Mouse (Mus musculus): Measurements from ENCODE around the gene Arhgap35. TPM values are rescaled to one million over a fixed set of nuclear protein-coding genes. Genes with fewer than 3 reads are reported as not detected.

Arhgap35 gene
- 18.4 to 22.2 TPM (median 21.3 TPM) in 4 replicates for total RNA-seq (2023; ENCODE audit: inconsistent age)

DNA sequence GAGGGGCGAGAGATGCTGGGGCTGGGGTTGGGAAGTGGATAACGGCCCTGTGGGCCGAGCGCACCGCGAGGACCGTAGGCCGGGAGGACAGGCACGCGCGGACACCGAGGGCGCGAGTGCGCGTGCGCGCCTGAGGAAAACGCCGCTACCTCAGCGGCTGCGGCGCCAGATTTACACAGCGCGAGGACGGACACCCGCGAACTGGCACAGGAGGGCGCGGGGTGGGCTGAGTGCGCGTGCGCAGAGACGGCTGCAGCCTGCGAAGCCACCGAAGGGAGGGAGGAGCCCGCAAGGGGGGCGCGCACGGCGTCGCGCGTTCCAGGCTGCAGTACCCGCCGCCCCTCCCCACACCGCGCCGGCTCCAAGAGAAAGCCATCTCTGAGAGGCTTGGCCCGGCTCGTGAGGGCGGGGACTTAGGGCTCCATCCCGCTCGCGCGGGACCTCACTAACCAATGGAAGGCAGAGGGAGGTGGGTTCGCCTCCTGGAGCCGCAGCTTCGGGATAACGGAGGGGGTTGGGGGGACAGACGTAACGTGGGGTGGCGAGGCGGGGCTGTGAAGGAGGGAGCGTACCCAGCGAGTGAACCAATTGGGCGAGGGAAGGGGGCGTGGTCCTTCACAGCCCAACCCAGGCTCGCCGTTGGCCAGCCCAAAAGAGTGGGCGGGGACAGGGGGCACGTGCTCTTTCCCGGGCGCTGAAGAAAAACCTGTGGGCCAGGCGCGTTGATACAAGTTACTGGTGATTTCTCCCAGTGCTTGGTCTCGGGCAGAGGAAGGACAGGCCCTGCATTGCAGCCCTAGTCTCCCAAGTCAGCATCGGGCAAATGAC, at the start of gene Arhgap35:
TSS of gene Arhgap35 (minus strand) at position 106 of the 828 bp plus-strand sequence.

DNA sequence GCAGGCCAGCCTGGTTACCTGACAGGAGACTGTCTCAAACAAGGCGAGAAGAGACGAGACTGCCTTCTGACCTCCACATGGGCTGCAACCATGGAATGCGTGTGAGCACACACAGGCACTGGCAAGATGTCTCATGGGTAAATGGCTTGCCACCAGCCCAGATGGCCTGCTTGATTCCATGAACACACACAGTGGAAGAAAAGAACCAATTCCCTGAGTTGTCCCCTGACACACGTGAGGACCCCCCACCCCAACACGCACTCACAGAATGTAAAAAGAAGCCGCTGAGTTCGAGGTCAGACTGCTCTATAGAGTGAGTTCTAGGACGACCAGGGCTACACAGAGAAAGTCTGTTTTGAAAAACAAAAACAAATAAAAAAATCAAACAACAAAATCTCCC, 137.2 kb downstream of the Arhgap35 start, which contains the start of gene Npas1:
TSS of gene Npas1 (minus strand) at position 101 of the 400 bp plus-strand sequence.

DNA sequence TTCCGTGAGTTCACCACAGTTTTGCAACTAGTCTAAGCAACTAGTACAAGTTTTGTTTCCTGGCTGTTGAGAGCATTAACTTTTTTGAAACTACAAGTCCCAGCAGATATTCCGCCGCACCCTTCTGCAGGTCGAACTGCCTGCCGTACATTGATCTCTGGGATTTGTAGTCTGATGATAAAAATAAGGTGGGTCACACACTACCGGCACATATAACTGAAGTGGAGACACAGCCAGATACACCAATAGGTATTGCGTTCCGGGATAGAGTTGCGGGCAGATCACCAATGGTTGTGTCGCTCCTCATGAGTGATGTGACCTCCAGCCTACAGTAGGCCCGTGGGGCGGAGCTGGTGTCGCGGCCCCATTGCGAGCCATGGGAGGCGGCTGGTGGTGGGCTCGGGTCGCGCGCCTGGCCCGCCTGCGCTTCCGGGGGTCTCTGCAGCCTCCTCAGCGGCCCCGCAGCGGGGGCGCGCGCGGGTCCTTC, 162.2 kb downstream of the Arhgap35 start, which contains the start of gene Tmem160:
TSS of gene Tmem160 (plus strand) at position 193 of the 487 bp plus-strand sequence.

Other genes with a start within 250 kb of the Arhgap35 start
- gene Sae1, start 227.2 kb downstream of the Arhgap35 start, total RNA-seq (2023; ENCODE audit: inconsistent age) = 53.5 to 64.8 TPM (median 58.8 TPM) in 4 replicates
- 96.6 to 117 TPM (median 100 TPM) in 4 replicates for gene Zc3h4, start 214.1 kb downstream of the Arhgap35 start, total RNA-seq (2023; ENCODE audit: inconsistent age)
- 35.9 to 42.6 TPM (median 37.4 TPM) in 4 replicates for gene Tmem160, start 162.2 kb downstream of the Arhgap35 start, total RNA-seq (2023; ENCODE audit: inconsistent age)
- gene Npas1, start 137.3 kb downstream of the Arhgap35 start, total RNA-seq (2023; ENCODE audit: inconsistent age) = not detected in 4 replicates
- not detected in 4 replicates for gene Ceacam15, start 60.7 kb upstream of the Arhgap35 start, total RNA-seq (2023; ENCODE audit: inconsistent age)
- gene Ceacam9, start 106.9 kb upstream of the Arhgap35 start, total RNA-seq (2023; ENCODE audit: inconsistent age) = not detected in 4 replicates
- gene Ap2s1, start 123.4 kb upstream of the Arhgap35 start, total RNA-seq (2023; ENCODE audit: inconsistent age) = 70.4 to 91.1 TPM (median 83.8 TPM) in 4 replicates
- gene Slc1a5, start 166.3 kb upstream of the Arhgap35 start, total RNA-seq (2023; ENCODE audit: inconsistent age) = 169 to 191 TPM (median 177 TPM) in 4 replicates
- gene Strn4, start 200.9 kb upstream of the Arhgap35 start, total RNA-seq (2023; ENCODE audit: inconsistent age) = 120 to 167 TPM (median 130 TPM) in 4 replicates
- 23.7 to 27.9 TPM (median 25.9 TPM) in 4 replicates for gene Fkrp, start 201.7 kb upstream of the Arhgap35 start, total RNA-seq (2023; ENCODE audit: inconsistent age)
- gene Prkd2, start 227.9 kb upstream of the Arhgap35 start, total RNA-seq (2023; ENCODE audit: inconsistent age) = 229 to 250 TPM (median 238 TPM) in 4 replicates

All from B cell, adult (primary cell).